ENCODE assay signal across 19 mouse cellular contexts in the genomic region with DNA sequence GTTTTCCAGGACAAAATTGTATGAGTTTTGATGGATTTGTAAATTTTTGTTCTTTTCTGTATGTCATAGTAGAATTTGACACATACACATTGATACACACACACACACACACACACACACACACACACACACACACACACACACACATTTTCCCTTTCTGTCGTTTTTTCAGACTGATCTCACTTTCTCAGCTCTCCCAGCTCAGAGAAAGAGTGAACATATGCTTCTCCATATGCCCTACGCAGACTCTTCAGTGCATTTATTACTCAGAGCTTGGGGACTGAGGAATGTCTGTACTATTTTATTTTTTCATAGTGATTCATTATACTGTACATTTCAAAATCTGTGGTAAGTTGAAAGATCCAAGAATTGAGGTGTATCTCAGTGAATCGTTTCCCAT.
DNase-seq lines count a peak whose midpoint lies in the region; ATAC-seq and TF ChIP-seq lines count a peak whose summit lies in the region.
"Had no signal": no experiment of that assay in that cellular context is flagged by ENCODE, and none has a peak within 500 bp of the region (broad histone marks: within the 10 kb centered on the region; RNA-seq: fewer than 3 reads in every experiment).

No protein-coding gene starts in this region.

- no peak for TF ChIP-seq CTCF in brain, embryonic 14.5 days (IDR thresholded peaks at IDR 0.05; ENCODE audit: borderline replicate concordance, extremely low read depth, insufficient read depth, insufficient read length)

- no peaks in the 10 kb centered on the region for H3K27me3 ChIP-seq in forebrain, embryonic 15.5 days
- H3K27me3 ChIP-seq in forebrain, embryonic 12.5 days, result no peaks in the 10 kb centered on the region
- H3K27me3 ChIP-seq: hindbrain, embryonic 12.5 days; intestine, embryonic 15.5 days; kidney, embryonic 15.5 days; limb, embryonic 13.5 days; midbrain, embryonic 13.5 days had no signal

- TF ChIP-seq POLR2A in brain, embryonic 14.5 days (IDR thresholded peaks at IDR 0.05; ENCODE audit: borderline replicate concordance, extremely low read depth, insufficient read depth, insufficient read length, poor library complexity, severe bottlenecking), result no peak

- H3K4me3 ChIP-seq in forebrain, embryonic 15.5 days, result no peak overlapping the region
- no peak overlapping the region for H3K4me3 ChIP-seq in forebrain, embryonic 12.5 days (replicated peaks)
- H3K4me3 ChIP-seq: hindbrain, embryonic 12.5 days; intestine, embryonic 15.5 days; kidney, embryonic 15.5 days; limb, embryonic 13.5 days; midbrain, embryonic 13.5 days had no signal

- peak; percentile 87 for DNase-seq in brain, embryonic 14.5 days (ENCODE audit: low read depth)
- DNase-seq in layer of hippocampus, adult 9-10 months (ENCODE audit: low spot score), result peak; percentile 27
- DNase-seq in right cerebral cortex, postnatal 14 days, result peak; percentile 17
- DNase-seq in thymus, postnatal 36 days, result no peak
- DNase-seq in heart, postnatal 4 days, result no peak
- no peak for DNase-seq in adrenal gland, postnatal 36 days
- DNase-seq: adrenal gland, postnatal 10 days; cerebellum, postnatal 10 days; gastrocnemius, postnatal 14 days; retina, postnatal 1 day had no signal

- H3K9ac ChIP-seq in forebrain, embryonic 15.5 days (replicated peaks), result no peak overlapping the region
- H3K9ac ChIP-seq in forebrain, embryonic 12.5 days, result no peak overlapping the region
- H3K9ac ChIP-seq: hindbrain, embryonic 12.5 days; intestine, embryonic 15.5 days; kidney, embryonic 15.5 days; limb, embryonic 13.5 days; liver, embryonic 14.5 days; midbrain, embryonic 13.5 days had no signal

- H3K36me3 ChIP-seq in forebrain, embryonic 15.5 days, result no peaks in the 10 kb centered on the region
- H3K36me3 ChIP-seq in forebrain, embryonic 12.5 days (replicated peaks), result no peaks in the 10 kb centered on the region
- H3K36me3 ChIP-seq: hindbrain, embryonic 12.5 days; intestine, embryonic 15.5 days; kidney, embryonic 15.5 days; limb, embryonic 13.5 days; midbrain, embryonic 13.5 days had no signal

- peak; percentile 97 for ATAC-seq in forebrain, embryonic 15.5 days (replicated peaks)
- ATAC-seq in forebrain, embryonic 12.5 days (ENCODE audit: low FRiP score), result no peak
- ATAC-seq: intestine, embryonic 15.5 days; lung, postnatal 0 days; midbrain, embryonic 13.5 days had no signal

- H3K9me3 ChIP-seq in forebrain, embryonic 15.5 days, result no peaks in the 10 kb centered on the region
- no peaks in the 10 kb centered on the region for H3K9me3 ChIP-seq in forebrain, embryonic 12.5 days
- H3K9me3 ChIP-seq: hindbrain, embryonic 12.5 days; intestine, embryonic 15.5 days; kidney, embryonic 15.5 days; limb, embryonic 13.5 days; midbrain, embryonic 13.5 days had no signal

- no peak overlapping the region for H3K27ac ChIP-seq in forebrain, embryonic 15.5 days (replicated peaks)
- H3K27ac ChIP-seq in forebrain, embryonic 12.5 days, result no peak overlapping the region
- H3K27ac ChIP-seq: hindbrain, embryonic 12.5 days; intestine, embryonic 15.5 days; kidney, embryonic 15.5 days; limb, embryonic 13.5 days; liver, embryonic 14.5 days; midbrain, embryonic 13.5 days had no signal

- H3K4me1 ChIP-seq in forebrain, embryonic 15.5 days, result no peaks in the 10 kb centered on the region
- no peaks in the 10 kb centered on the region for H3K4me1 ChIP-seq in forebrain, embryonic 12.5 days
- H3K4me1 ChIP-seq: hindbrain, embryonic 12.5 days; intestine, embryonic 15.5 days; kidney, embryonic 15.5 days; limb, embryonic 13.5 days; midbrain, embryonic 13.5 days had no signal

- no peak overlapping the region for H3K4me2 ChIP-seq in forebrain, embryonic 15.5 days (replicated peaks)
- H3K4me2 ChIP-seq in forebrain, embryonic 12.5 days, result no peak overlapping the region
- H3K4me2 ChIP-seq: hindbrain, embryonic 12.5 days; intestine, embryonic 15.5 days; kidney, embryonic 15.5 days; limb, embryonic 13.5 days; midbrain, embryonic 13.5 days had no signal

- WGBS in forebrain, embryonic 15.5 days, result 65% methylated on average over 3 of the region's 3 CpGs
- 78% methylated on average over 3 of the region's 3 CpGs for WGBS in forebrain, embryonic 12.5 days

Comparison
In these comparisons a context has a peak if more than half of its experiments do, and no peak if none do; other contexts are left out.
1. DNase-seq: peak in brain, embryonic 14.5 days (single experiment), layer of hippocampus, adult 9-10 months (single experiment) and right cerebral cortex, postnatal 14 days (single experiment); none in thymus, postnatal 36 days (0 of 2), heart, postnatal 4 days (single experiment) and adrenal gland, postnatal 36 days (0 of 2).